Mouse (Mus musculus): ENCODE measurements at regions not wholly inside any gene's neighbourhood (a gene's known extent, or its start where the extent isn't known, plus 50 kb on each side); places are given as distances from the start of the nearest gene placed in this dataset.

DNA sequence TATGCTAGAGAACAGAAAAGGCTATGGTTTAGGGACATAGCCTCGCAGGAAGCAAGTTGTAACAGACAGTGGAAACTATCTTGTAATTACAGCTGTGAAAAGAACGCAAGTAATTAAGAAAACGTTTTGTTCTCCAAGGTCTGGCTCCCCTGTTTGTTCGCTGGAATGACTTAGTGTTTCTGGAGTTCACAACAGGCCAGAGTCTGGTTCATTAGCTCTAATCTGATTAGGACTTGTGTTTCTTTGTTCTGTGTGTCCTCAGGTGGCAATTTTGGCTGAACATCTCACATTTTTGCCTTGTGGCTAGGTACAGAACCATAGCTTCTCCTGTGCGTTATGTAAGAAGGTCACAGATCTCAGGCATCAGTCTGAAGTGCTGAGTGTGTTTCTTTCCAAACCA is 141.7 kb upstream of the Sgk1 start:
- TF ChIP-seq CTCF (IDR thresholded peaks at IDR 0.05; ENCODE audit: extremely low read depth, insufficient read depth, insufficient read length, insufficient replicate concordance) (no peak), POLR2A (IDR thresholded peaks at IDR 0.05; ENCODE audit: low read depth, low read length) (no peak)

All from spleen, adult 2 months (tissue).